Mouse (Mus musculus) olfactory bulb, adult 2 months (tissue): ENCODE measurements around the gene Cd320. TPM values are rescaled to one million over a fixed set of nuclear protein-coding genes. Genes with fewer than 3 reads are reported as not detected.
"Not testable (repeated sequence)": the region's sequence is repeated elsewhere in the genome, so short reads cannot be mapped to it uniquely, and the experiment has no call there.

Source experiments
- H3K27ac ChIP-seq: fragments of 200-500 bp; 2 replicates; pipeline ENCODE4 v1.5.1; 2012; ENCODE audit warnings: low read depth, low read length; ENCODE audit not compliant: insufficient read depth
- H3K4me1 ChIP-seq: fragments of 200-500 bp; 2 replicates; pipeline ENCODE4 v1.6.1; 2012; ENCODE audit warnings: low read length; ENCODE audit not compliant: control insufficient read depth, insufficient read depth
- H3K4me3 ChIP-seq: fragments of 200-500 bp; 2 replicates; pipeline ENCODE4 v1.5.1; 2012; ENCODE audit warnings: mild to moderate bottlenecking, low read depth, low read length, moderate library complexity; ENCODE audit not compliant: insufficient read depth
- CTCF ChIP-seq: fragments of 200-500 bp; IDR thresholded peaks from 2 replicates; pipeline ENCODE4 v1.5.1; 2012; ENCODE audit warnings: low read depth, mild to moderate bottlenecking, low read length, moderate library complexity; ENCODE audit not compliant: insufficient read depth
- POLR2A ChIP-seq: fragments of 200-500 bp; IDR thresholded peaks from 2 replicates; pipeline ENCODE4 v1.6.1; 2012; ENCODE audit warnings: mild to moderate bottlenecking, low read depth, low read length, moderate library complexity; ENCODE audit not compliant: insufficient read depth
- WGBS: fragments of 180-500 bp; shearing (Covaris S2); methylation state at CpG from one replicate; pipeline ENCODE4 v1.1.7; 2018; 5-methylcytosine and 5-hydroxymethylcytosine counted together
- polyA plus RNA-seq: library from polyadenylated mRNA; stranded (reverse); fragments of >200 nt; gene quantifications from 2 replicates; pipeline ENCODE4 v1.2.4, GENCODE M21; 2012; ENCODE audit warnings: low replicate concordance; ENCODE audit not compliant: missing spikeins, insufficient read depth, insufficient read length

Cd320 gene
- polyA plus RNA-seq, 1 experiment = not detected

DNA sequence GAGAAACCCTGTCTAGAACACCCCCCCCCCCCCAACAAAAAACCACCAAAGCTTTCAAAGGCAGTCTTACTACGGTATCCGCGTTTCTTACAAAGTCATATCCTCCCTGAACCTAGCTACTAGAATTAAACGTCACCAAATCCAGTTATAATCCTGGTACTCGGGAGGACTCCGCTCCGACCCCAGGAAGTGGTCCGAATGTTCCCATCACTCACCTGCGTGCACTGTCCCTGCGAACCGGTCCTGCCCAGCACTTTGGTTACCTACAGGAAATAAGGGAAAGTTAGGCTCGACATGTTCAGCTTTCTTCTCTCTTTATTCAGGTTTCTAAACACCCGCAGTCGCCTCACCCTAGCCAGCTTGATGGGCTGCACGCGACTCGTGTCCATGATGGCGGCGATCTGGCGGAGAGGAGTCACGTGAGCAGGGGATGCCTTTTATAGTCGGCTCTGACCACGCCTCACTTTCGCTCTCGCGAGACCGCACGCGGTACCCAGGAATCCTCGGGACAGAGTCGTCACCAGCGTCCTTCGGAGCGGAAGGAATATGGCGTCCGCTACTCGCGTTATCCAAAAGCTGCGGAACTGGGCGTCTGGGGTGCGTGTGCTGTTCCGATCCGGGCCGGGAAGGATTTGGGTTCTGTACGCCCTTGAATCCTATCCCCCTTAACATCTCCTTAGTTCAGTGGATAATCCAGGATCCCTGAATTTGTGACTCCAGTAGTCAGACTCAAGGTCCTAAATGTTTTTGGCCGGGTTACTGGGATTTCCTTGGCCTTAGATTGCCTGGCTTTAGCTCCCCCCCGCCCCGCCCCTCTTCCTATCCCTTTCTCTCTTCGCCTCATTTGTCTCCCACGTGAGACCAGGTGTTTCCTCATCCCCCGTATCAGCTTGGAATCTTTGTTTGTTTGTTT lies 18.6 kb upstream of the Cd320 start, which contains the start of the genes Rps28 and Ndufa7:
Rps28 (minus strand) TSS at position 479 of the 913 bp plus-strand sequence.
Ndufa7 (plus strand) TSS at position 489 of the 913 bp plus-strand sequence.
- under 1% methylated on average over 51 of the region's 51 CpGs for WGBS
- Histone ChIP-seq H3K4me1 (peaks cover 9% of the 10 kb centered on the region; the same call in 1 of the 2 replicates), H3K4me3 (peak within 1 kb of the TSS; percentile 72), H3K27ac (peak within 1 kb of the TSS; percentile 75)
- peak; percentile 96 for TF ChIP-seq POLR2A
- no peak for TF ChIP-seq CTCF

- not testable (repeated sequence) for H3K4me1 ChIP-seq, H3K27ac ChIP-seq
- peak overlapping the region; percentile 72 for H3K4me3 ChIP-seq
- whole genome bisulfite sequencing = 10% methylated on average over 6 of the region's 6 CpGs
Observed at GRCm38 (mm10) chr17:33824997-33825330, 17.9 kb upstream of the Cd320 start.

DNA sequence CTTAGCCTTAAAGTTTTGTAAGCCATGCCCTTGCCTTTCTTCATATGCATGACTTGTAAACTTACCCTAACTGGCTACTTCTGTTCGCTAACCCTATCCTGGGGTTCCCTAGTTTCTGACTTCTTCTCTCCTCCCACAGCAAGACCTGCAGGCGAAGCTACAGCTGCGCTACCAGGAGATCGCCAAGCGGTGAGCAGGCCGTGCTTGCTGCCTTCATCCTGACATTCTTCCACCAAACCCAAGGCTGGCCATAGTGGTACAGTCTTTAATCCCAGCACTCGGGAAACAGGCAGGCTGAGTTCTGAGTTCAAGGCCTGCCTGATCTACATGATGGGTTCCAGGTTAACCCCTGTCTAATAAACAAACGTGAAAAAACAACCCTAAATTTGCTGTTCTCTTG lies 17.4 kb upstream of the Cd320 start:
- TF ChIP-seq CTCF (no peak), POLR2A (no peak)
- H3K27ac ChIP-seq = no peak overlapping the region
- WGBS = 83% methylated on average over 8 of the region's 8 CpGs
- no peak overlapping the region for H3K4me3 ChIP-seq
- peaks cover 9% of the 10 kb centered on the region; the same call in 1 of the 2 replicates for H3K4me1 ChIP-seq

DNA sequence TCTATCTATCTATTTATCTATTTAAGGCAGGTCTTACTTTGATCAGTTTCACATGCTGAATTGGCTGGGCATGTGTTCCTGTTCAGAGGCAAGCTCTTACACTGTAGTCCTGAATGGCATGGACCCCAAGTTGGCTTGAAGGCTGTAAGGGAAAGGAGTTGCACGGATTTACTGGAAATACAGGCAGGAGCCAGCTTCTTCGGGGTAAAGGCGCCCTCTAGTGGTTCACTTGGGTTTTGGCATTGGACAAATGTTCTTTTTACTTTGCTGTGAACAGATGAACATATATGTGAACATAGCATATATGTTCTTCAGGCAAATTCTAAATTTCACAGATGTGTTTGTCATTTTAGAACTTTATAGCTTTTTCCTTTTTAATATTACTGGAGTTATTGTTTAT lies 16.0 kb upstream of the Cd320 start:
- 0% methylated on average over 3 of the region's 3 CpGs for WGBS
- H3K27ac ChIP-seq = no peak overlapping the region
- TF ChIP-seq POLR2A = no peak
- no peak for TF ChIP-seq CTCF
- H3K4me1 ChIP-seq = peaks cover 8% of the 10 kb centered on the region; the same call in 1 of the 2 replicates
- H3K4me3 ChIP-seq = no peak overlapping the region

DNA sequence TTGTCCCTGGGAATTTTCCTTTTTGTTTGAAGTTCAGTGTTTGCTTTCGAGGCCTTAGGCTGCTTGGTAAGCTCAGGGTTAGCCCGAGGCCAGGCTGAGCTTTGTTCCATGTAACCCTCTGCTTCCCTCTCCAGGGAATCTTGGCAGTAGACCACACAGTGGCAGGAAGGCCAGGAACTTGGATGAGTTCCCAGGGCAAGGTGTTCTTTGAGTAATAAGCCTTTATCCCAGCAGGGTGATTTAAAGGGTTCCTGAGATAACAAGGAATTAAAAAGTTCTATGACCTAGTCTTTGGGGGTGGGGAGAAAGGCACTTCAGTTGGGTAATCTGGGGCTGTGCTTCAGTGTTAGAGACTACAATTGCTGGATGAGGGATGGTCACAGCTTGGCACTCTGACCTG lies 14.0 kb upstream of the Cd320 start:
- H3K27ac ChIP-seq = no peak overlapping the region
- TF ChIP-seq CTCF (no peak), POLR2A (no peak)
- 19% methylated on average over 2 of the region's 2 CpGs for WGBS

DNA sequence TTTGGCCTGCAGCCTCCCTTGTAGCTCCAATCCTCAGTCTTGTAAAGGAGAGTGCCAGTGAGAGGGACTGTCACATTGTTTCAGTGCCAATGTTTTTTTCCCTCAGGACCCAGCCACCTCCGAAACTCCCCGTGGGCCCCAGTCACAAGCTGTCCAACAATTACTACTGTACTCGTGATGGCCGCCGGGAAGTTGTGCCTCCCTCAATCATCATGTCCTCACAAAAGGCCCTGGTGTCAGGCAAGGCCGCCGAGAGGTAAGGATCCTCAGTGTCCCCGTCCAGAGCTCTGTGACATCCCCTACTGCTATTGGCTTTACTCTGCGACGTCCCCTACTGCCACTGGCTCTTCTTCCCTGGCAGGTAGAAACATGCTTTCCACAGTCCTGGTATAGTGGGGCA lies 13.3 kb upstream of the Cd320 start:
- no peak overlapping the region for H3K4me3 ChIP-seq
- peaks cover 3% of the 10 kb centered on the region; the same call in 1 of the 2 replicates for H3K4me1 ChIP-seq
- 79% methylated on average over 10 of the region's 10 CpGs for WGBS
- no peak overlapping the region for H3K27ac ChIP-seq
- TF ChIP-seq POLR2A (no peak), CTCF (no peak)

More for the DNA sequence above, 14.0 kb upstream of the Cd320 start:
- H3K4me3 ChIP-seq = no peak overlapping the region
- H3K4me1 ChIP-seq = peaks cover 3% of the 10 kb centered on the region; the same call in 1 of the 2 replicates

DNA sequence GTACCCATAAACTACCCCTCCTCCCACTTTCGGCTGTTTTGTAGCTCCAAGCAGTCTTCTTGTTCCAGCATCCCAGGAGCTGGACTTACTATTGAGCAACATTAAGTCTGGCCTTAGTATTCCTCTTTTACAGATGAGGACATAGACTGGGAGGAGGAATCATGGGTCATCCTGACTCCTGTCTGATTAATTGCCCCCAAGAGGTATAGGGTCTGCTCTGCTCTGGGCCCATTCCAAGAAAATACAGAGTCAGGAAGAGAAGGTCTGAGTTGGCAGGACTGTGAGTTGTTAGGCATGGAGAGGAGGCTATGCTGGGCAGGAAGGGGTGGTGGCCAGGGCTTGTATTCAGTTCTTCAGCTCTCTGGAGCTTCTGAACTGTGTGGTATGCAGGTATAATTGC lies 1.3 kb downstream of the Cd320 start:
- WGBS = 52% methylated on average over 1 of the region's 1 CpGs
- no peak for TF ChIP-seq POLR2A
- no peak for TF ChIP-seq CTCF
- H3K27ac ChIP-seq = no peak overlapping the region
- peaks cover 7% of the 10 kb centered on the region for H3K4me1 ChIP-seq
- no peak overlapping the region for H3K4me3 ChIP-seq

GRCm38 (mm10) chr17:33848139-33848538 lies 5.2 kb downstream of the Cd320 start:
- Histone ChIP-seq H3K4me3 (no peak overlapping the region), H3K4me1 (peaks cover 7% of the 10 kb centered on the region), H3K27ac (no peak overlapping the region)
- WGBS = 95% methylated on average over 8 of the region's 8 CpGs
- TF ChIP-seq CTCF = no peak
- TF ChIP-seq POLR2A = no peak

GRCm38 (mm10) chr17:33851331-33851730 lies 8.4 kb downstream of the Cd320 start:
- Histone ChIP-seq H3K27ac (no peak overlapping the region), H3K4me1 (no peaks in the 10 kb centered on the region), H3K4me3 (no peak overlapping the region)
- WGBS = 80% methylated on average over 1 of the region's 1 CpGs
- TF ChIP-seq POLR2A (no peak), CTCF (no peak)
